In the genomic region with DNA sequence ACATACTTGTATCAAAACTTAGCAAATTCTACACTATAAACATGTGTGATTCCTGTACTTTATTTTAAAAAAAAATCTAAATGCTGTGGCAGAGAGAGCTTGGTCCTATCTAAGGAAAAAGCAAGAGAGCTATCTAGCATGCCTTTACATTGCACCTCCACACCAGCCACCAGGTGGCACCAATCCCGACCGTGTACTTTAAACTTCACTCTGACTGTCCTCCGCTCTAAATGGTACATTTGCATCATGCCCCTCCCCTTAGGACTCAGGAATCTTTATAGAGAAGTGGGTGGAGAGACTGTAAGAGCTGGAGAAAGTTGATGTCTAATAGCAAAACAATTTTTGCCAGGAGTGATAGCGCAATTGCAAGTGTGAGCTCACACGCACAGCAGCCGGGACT, we compare ENCODE assay signal across 8 mouse cellular contexts. TPM values are rescaled to one million over a fixed set of nuclear protein-coding genes. Genes with fewer than 3 reads are reported as not detected.
DNase-seq lines count a peak whose midpoint lies in the region; ATAC-seq and TF ChIP-seq lines count a peak whose summit lies in the region.

No protein-coding gene starts in this region.

- intact Hi-C loops in gastrocnemius, adult 2 months (cut with DNase I) = loop anchor here (2.0 to 5.0 kb wide), 2 partner anchors 105 to 199 kb away; no protein-coding TSS in a partner anchor
- intact Hi-C loops in gastrocnemius, postnatal 36 days (cut with DNase I) = loop anchor here (2.0 kb wide), 1 partner anchor 105 kb away; no protein-coding TSS in a partner anchor
- intact Hi-C loops in heart, postnatal 14 days (cut with DNase I) = loop anchor here (2.0 to 5.0 kb wide), 2 partner anchors 105 to 199 kb away; no protein-coding TSS in a partner anchor

- peak; percentile 63 for TF ChIP-seq CTCF in gastrocnemius, adult 2 months (IDR thresholded peaks at IDR 0.05)
- TF ChIP-seq CTCF in layer of hippocampus, adult 2 months (conservative IDR thresholded peaks at IDR 0.05) = peak; percentile 81

- H3K4me3 ChIP-seq in gastrocnemius, adult 2 months = no peak overlapping the region
- no peak overlapping the region for H3K4me3 ChIP-seq in layer of hippocampus, adult 2 months

- peak; percentile 39 for DNase-seq in gastrocnemius, adult 2 months
- DNase-seq in gastrocnemius, postnatal 36 days = no peak
- DNase-seq in c-Kit-positive CD71-positive TER-119-negative erythroid progenitor cells, embryonic 14.5 days (ENCODE audit: low read depth) = peak; percentile 3
- DNase-seq in heart, postnatal 14 days = peak; percentile 20 to 44
- DNase-seq in layer of hippocampus, adult 2 months (ENCODE audit: low spot score in 2 of 2) = peak; percentile 7 to 53
- peak; percentile 27 to 59 for DNase-seq in lung, postnatal 4 days
- DNase-seq in thymus, postnatal 0 days (ENCODE audit: low spot score) = peak; percentile 74

- no peak overlapping the region for H3K27ac ChIP-seq in gastrocnemius, adult 2 months
- no peak overlapping the region for H3K27ac ChIP-seq in layer of hippocampus, adult 2 months

- peak; percentile 60 for ATAC-seq in CD4-positive, CD25-positive, alpha-beta regulatory T cell, adult 4 months

RNA-seq across cellular contexts. Expression of a gene that starts 11.4 kb away (rescaled TPM):
- total RNA-seq in gastrocnemius, adult 2 months (2021) = 100 to 1,000 TPM; 492 to 547 TPM
- 100 to 1,000 TPM; 347 to 480 TPM for total RNA-seq in gastrocnemius, postnatal 36 days (2021)
- polyA plus RNA-seq in CD4-positive, CD25-positive, alpha-beta regulatory T cell, adult 4 months (2017; shearing (Covaris generic)) = 100 to 1,000 TPM; 144 to 743 TPM
- 100 to 1,000 TPM; 461 to 463 TPM for total RNA-seq in heart, postnatal 14 days (2021)
- 100 to 1,000 TPM; 398 TPM for total RNA-seq in layer of hippocampus, adult 2 months (2021)
- polyA plus RNA-seq in thymus, postnatal 0 days (2015; fragmentation: Nextera tagmentation; extraction: Ambion mirVana) = 211 and 235 TPM in 2 replicates

Comparison
In these comparisons a context has a peak if more than half of its experiments do, and no peak if none do; other contexts are left out.
1. DNase-seq: peak in gastrocnemius, adult 2 months (single experiment), c-Kit-positive CD71-positive TER-119-negative erythroid progenitor cells, embryonic 14.5 days (single experiment), heart, postnatal 14 days (2 of 2), layer of hippocampus, adult 2 months (2 of 2), lung, postnatal 4 days (2 of 2) and thymus, postnatal 0 days (single experiment); none in gastrocnemius, postnatal 36 days (0 of 2).